Mouse (Mus musculus) embryonic fibroblast, embryonic 13.5 days (primary cell): ENCODE results near the gene Cstf1.

Source experiments
- CTCF ChIP-seq: IDR thresholded peaks from 2 replicates; pipeline ENCODE4 v1.5.1; 2011; ENCODE audit warnings: mild to moderate bottlenecking, control low read depth, low read length, moderate library complexity, borderline replicate concordance; ENCODE audit not compliant: insufficient read depth
- POLR2A ChIP-seq: IDR thresholded peaks from 2 replicates; pipeline ENCODE4 v1.6.1; 2011; ENCODE audit warnings: low read depth, mild to moderate bottlenecking, control low read depth, low read length, moderate library complexity

DNA sequence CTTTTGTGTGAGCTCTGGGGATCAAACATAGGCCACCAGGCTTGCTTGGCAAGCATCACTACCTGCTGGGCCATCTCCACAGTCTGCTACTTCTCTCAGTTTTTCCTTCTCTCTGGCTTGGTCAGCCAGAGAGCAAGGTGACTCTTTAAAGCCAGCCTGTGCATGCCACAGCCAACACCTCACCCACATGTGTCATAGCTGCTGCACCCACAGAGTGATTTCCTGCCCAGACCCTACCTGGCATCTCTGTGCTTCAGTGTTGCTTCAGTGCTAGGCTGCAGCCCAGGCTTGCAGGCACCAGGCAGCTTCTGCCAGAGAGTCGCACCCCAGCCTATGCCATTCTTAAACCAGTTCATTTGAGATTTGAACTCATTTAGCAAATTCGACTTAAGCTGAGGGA is 37.0 kb downstream of the Cstf1 start:
- no peak for TF ChIP-seq CTCF
- TF ChIP-seq POLR2A = no peak
